Mouse (Mus musculus): ENCODE measurements around the gene Lrrc1.

- TF ChIP-seq CTCF (IDR thresholded peaks at IDR 0.05; ENCODE audit: low read depth) (no peak), EP300 (optimal IDR thresholded peaks at IDR 0.05) (no peak)
These were observed 56.1 kb downstream of the Lrrc1 start for GRCm38 (mm10) chr9:77488611-77489010.

Data from stomach, postnatal 0 days (tissue).